Mouse (Mus musculus) retina, embryonic 14.5 days (tissue): ENCODE results near the gene Psmd4.
A peak's percentile ranks its signal among the peaks of the same experiment; 100 is the strongest.
"Not testable (repeated sequence)": the region's sequence is repeated elsewhere in the genome, so short reads cannot be mapped to it uniquely, and the experiment has no call there.

Experiments
- DNase-seq: peaks from one replicate; pipeline ENCODE4 v3.0.0-alpha.2; 2015; ENCODE audit warnings: low spot score

Gene Psmd4

GRCm38 (mm10) chr3:95025202-95025601 lies 17.2 kb downstream of the Psmd4 start:
- DNase-seq = no peak

DNA sequence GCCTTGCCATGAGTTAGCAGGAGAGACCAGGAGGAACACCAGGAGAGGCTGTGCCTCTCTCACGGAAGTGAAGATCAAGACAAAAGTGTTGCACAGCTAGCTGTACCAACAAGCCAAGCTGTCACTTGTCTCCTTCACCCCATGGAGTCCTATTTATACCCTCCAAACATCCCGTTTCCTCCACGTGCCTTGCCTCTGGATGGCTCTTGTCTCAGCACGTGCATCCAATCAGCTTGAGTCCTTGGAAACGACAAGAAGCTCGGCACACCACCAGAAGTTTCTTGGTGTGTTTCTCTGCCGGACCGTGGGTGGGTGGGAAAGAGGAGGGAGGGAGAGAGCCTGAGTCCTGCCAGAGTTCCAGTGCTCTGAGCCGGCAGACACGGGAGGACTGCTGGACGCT lies 17.9 kb downstream of the Psmd4 start:
- DNase-seq = no peak

- DNase-seq = not testable (repeated sequence)
These were observed 21.5 kb downstream of the Psmd4 start for GRCm38 (mm10) chr3:95020956-95021355.

- no peak for DNase-seq
These were observed 23.7 kb downstream of the Psmd4 start for GRCm38 (mm10) chr3:95018741-95019140.

DNA sequence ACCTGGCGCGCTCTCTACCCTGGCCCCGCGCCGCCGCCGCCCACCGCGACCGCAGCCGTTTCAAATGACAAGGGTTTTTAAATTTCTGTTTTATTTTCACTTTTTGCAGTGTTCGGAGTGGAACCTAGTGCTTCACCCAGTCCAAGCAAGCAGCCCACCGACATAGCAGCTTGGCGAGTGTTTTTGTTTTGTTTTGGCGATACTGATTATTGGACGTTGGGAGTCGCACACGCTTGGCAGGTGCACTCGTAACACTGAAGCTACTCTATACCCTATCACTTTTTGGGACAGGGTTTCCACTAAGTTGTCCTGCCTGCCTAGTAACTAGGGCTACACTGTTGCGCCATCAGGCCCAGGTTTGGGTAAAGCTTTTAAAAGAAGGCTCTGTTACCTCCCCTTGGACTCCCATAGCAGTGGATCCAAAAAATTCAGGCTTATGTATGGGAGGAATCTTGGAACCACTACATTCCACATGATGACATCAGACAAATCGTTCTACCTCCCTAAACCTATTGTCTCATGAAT lies 25.8 kb downstream of the Psmd4 start:
- DNase-seq = no peak

DNA sequence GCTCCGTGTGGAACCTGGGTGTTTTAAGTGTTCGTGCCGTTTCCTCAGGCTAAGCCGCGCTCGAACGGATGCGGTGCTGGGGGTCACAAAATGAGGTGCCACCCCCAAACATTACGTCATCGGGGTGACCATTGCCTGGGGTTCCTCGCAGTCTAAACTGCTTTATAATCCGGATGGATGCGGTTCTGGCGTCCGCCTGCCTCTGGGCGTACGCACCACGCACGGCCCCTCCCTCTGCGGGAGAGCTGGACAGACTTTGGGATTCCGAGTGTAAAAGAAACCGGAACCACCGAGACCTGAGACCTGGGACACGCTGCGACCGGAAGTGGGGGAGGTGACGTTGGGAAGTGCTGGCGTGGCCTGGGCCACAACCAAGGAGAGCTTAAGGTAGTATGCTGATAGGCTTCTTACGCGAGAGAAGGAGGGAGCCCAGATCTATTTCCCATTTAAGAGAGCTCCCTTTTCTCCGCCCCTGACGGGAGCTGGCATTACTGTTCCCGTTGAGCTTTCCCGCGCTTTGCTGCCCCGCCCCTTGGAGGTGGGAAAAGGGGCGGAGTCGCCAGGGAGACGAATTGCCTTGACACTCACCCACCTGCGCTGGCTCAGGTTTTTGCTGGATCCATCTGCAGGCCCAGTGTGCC lies 26.4 kb downstream of the Psmd4 start:
- DNase-seq = peak; percentile 84

- peak; percentile 99 for DNase-seq
These were observed 27.0 kb downstream of the Psmd4 start, which contains the start of gene Zfp687 for GRCm38 (mm10) chr3:95015337-95015872. TSS of gene Zfp687 (minus strand) at chr3:95015448.

GRCm38 (mm10) chr3:95014428-95015151 lies 27.8 kb downstream of the Psmd4 start:
- no peak for DNase-seq

DNA sequence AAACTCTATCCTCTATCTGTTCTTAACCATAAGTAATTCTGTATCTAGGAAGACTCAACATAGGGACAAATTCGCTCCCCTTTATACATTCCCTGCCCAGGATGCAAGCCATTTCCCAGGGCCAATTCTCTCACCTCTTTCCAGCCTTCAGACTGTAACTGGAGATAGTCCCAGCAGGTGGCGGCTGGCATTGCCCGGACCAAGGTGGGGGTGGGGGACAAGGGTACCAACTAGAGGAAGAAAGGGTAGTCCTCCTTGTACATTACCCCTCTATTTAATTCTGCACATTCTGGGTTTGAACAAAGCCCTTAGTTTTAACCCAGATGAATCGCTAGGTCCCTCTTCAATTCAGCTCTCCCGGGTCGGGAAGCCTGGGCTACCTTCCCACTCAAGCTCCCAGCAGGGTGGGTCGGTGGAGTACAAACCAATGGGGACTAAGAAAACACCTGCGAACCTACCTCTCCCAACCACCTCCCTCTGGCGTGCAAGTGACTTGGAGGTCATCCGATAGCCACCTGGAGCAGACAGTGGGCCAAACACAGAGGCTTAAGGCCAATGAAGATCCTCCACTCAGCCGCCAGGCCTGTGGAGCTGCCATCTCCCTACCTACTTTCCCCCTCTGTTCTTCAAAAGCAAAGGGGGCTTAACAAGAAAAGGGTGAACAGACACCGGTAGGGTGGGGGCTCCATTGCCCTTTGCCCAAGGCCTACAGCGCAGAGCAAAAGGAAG lies 28.6 kb downstream of the Psmd4 start:
- DNase-seq = peak; percentile 35

- no peak for DNase-seq
These were observed 29.4 kb downstream of the Psmd4 start for GRCm38 (mm10) chr3:95012982-95013381.

- DNase-seq = no peak
These were observed 32.0 kb downstream of the Psmd4 start for GRCm38 (mm10) chr3:95010396-95010795.

GRCm38 (mm10) chr3:95007706-95008105 lies 34.7 kb downstream of the Psmd4 start:
- DNase-seq = no peak

DNA sequence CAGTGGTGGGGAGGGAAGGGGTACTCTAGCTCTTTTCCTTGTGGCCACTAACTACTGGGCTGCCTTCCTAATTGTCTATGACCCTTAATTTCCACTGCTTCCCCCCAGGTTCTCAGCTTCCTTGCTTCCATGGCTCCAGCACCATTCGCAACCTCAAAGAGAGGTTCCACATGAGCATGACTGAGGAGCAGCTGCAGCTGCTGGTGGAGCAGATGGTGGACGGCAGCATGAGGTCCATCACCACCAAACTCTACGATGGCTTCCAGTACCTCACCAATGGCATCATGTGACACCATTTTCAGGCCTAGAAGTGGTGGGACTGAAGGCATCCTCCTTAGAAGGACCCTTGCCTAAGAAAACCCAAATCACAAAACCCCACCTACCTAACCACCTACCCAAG lies 36.8 kb downstream of the Psmd4 start:
- DNase-seq = no peak

- no peak for DNase-seq
These were observed 39.1 kb downstream of the Psmd4 start for GRCm38 (mm10) chr3:95003273-95003672.

DNA sequence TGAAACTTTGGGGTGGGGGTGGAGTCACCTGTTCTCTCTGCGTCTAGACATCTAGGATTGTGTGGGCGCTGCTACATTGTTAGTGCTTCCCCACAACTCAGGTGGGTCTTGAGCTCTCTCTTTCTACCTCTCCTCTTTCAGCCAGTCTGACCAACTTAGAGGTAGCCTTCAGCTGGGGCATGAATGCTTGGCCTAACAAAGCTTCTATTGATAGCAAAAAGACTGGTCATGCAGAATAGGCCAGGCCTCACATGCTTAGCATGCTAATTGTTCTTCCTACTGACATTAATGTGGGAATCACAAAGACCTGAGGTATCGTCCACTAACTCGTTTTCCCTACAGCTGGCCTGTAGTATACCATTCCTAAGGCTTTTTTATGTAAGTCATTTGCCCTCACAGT lies 39.8 kb downstream of the Psmd4 start:
- DNase-seq = no peak

- DNase-seq = peak; percentile 95
These were observed 45.5 kb downstream of the Psmd4 start for GRCm38 (mm10) chr3:94996946-94997345.

DNA sequence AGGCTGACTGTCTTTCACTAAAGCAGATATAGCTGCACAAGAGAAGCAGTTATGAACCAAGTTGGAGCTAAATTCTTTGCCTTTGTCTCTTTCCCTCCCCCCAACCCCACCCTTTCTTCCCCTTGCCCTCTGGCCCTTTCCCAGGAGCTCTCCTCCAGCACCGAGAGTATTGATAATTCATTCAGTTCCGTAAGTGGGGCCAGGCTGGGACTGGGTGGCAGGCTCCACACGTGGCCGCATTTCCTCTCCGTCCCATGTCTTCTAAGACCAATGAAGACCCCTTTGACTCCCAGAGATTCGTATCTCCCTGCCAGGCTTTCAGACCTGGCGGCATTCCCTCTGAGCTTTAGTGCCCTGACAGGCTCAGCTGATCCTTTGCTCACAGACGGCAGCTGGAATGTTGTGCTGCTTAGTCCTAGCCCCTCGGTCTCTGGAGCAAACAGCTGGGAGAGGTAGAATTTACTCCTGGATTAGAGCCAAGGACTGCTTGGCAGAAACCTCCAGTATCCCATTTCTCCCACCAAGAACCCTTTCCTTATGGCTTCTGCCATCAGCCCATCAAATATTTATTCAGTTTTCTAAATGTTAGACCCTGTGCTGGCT lies 53.2 kb downstream of the Psmd4 start:
- no peak for DNase-seq

DNA sequence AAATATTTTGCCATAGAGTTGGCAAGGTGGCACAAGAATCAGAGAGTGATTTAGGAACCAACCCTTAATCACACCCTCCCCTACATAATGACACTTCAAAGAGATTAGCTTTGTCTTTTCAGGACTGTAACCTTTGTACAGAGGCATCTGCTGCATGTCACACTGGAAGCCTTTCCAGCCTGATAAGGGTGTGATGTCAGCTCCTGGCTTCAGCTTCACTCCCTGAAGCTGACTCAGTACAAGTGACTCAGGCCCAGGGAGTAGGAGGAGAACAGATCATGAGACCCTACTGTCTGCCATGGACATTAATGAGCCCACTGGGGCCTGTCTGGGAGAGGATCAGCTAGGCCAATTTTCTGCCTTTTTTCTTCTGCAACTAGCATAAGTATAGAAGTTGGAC lies 54.8 kb downstream of the Psmd4 start:
- no peak for DNase-seq

- no peak for DNase-seq
These were observed 56.9 kb downstream of the Psmd4 start for GRCm38 (mm10) chr3:94985513-94985912.

- DNase-seq = no peak
These were observed 58.1 kb downstream of the Psmd4 start for GRCm38 (mm10) chr3:94984312-94984711.
